Mouse (Mus musculus) hindbrain, embryonic 14.5 days (tissue): ENCODE data around the gene 2410131K14Rik. TPM values are rescaled to one million over a fixed set of nuclear protein-coding genes. Genes with fewer than 3 reads are reported as not detected.

Experiments
- polyA plus RNA-seq: library from polyadenylated mRNA; unstranded; fragments of >200 nt; fragmentation: Nextera tagmentation; extraction: Ambion mirVana; gene quantifications from 2 replicates; pipeline ENCODE4 v1.2.1, GENCODE M21; 2014

Gene 2410131K14Rik
- polyA plus RNA-seq, 1 experiment from 2014 or later: 16.4 TPM

Other genes with a start within 250 kb of the 2410131K14Rik start
- 4.3 and 4.9 TPM in 2 replicates for gene Tesc, start 217.5 kb upstream of the 2410131K14Rik start, polyA plus RNA-seq
- gene Fbxw8, start 89.8 kb upstream of the 2410131K14Rik start, polyA plus RNA-seq: 21.0 TPM in 2 replicates
- gene Hrk, start 80.6 kb upstream of the 2410131K14Rik start, polyA plus RNA-seq: 3.4 and 4.3 TPM in 2 replicates
- 12.6 and 13.0 TPM in 2 replicates for gene Rnft2, start 111 bp upstream of the 2410131K14Rik start, polyA plus RNA-seq